Mouse (Mus musculus) MEL (cell line): ENCODE data around the gene Nrxn3. TPM values are rescaled to one million over a fixed set of nuclear protein-coding genes. Genes with fewer than 3 reads are reported as not detected.

Experiments used
- DNase-seq: peaks from one replicate; pipeline ENCODE4 v3.0.0; 2011; ENCODE audit warnings: low read depth, low spot score
- H3K27ac ChIP-seq: 2 replicates; pipeline ENCODE4 v1.5.1; 2012; ENCODE audit warnings: low read depth, mild to moderate bottlenecking, control low read depth, low read length, moderate library complexity; ENCODE audit not compliant: control insufficient read depth
- H3K27me3 ChIP-seq, 2 experiments: fragments of 150-350 bp in 1 of 2; sonication (generic) in 1 of 2; 2 replicates each; pipeline ENCODE4 v1.6.1; 2012; ENCODE audit warnings: low read length in 2 of 2, mild to moderate bottlenecking in 2 of 2, improper control_type of control experiment in 1 of 2, moderate library complexity in 1 of 2; ENCODE audit not compliant: insufficient read depth in 2 of 2, control insufficient read depth in 1 of 2
- H3K36me3 ChIP-seq, 2 experiments: 2 replicates each; pipeline ENCODE4 v1.6.1; 2012 to 2014; ENCODE audit warnings: low read length in 2 of 2, improper control_type of control experiment in 1 of 2, inconsistent platforms in 1 of 2, mild to moderate bottlenecking in 1 of 2; ENCODE audit not compliant: insufficient read depth in 2 of 2, control insufficient read depth in 1 of 2
- H3K4me1 ChIP-seq, 2 experiments: fragments of 150-350 bp in 1 of 2; sonication (generic) in 1 of 2; 2 replicates each; pipeline ENCODE4 v1.6.1; 2012; ENCODE audit warnings: low read length in 2 of 2, improper control_type of control experiment in 1 of 2, mild to moderate bottlenecking in 1 of 2; ENCODE audit not compliant: insufficient read depth in 2 of 2, control insufficient read depth in 1 of 2
- H3K4me3 ChIP-seq, 2 experiments: fragments of 150-350 bp in 1 of 2; sonication (generic) in 1 of 2; 2 replicates each; pipeline ENCODE4 v1.5.1; 2012; ENCODE audit warnings: low read depth in 2 of 2, low read length in 2 of 2, mild to moderate bottlenecking in 2 of 2, moderate library complexity in 2 of 2, control low read depth in 1 of 2, improper control_type of control experiment in 1 of 2; ENCODE audit not compliant: control insufficient read depth in 1 of 2, insufficient read depth in 1 of 2
- H3K79me2 ChIP-seq: 2 replicates; pipeline ENCODE4 v1.6.1; 2012; ENCODE audit warnings: mild to moderate bottlenecking, low read length, moderate library complexity; ENCODE audit not compliant: control insufficient read depth, poor library complexity, insufficient read depth
- H3K9ac ChIP-seq: 2 replicates; pipeline ENCODE4 v1.6.1; 2012; ENCODE audit warnings: low read depth, mild to moderate bottlenecking, control low read depth, low read length, moderate library complexity; ENCODE audit not compliant: control insufficient read depth, poor library complexity, severe bottlenecking
- H3K9me3 ChIP-seq: fragments of 150-350 bp; sonication (generic); replicated peaks from 2 replicates; pipeline ENCODE4 v1.6.1; 2012; ENCODE audit warnings: mild to moderate bottlenecking, low read length, improper control_type of control experiment, moderate library complexity; ENCODE audit not compliant: insufficient read depth
- BHLHE40 ChIP-seq: IDR thresholded peaks from 2 replicates; pipeline ENCODE4 v1.6.1; 2012; ENCODE audit warnings: low read depth, mild to moderate bottlenecking, inconsistent platforms, low read length, improper control_type of control experiment, borderline replicate concordance
- CHD2 ChIP-seq: IDR thresholded peaks from 2 replicates; pipeline ENCODE4 v1.6.1; 2011; ENCODE audit warnings: low read length, improper control_type of control experiment
- CTCF ChIP-seq, 3 experiments: IDR thresholded peaks in 2 of 3; conservative IDR thresholded peaks in 1 of 3; 2 replicates each; pipeline ENCODE4 v1.5.1; 2011 to 2012; ENCODE audit warnings: low read length in 3 of 3, low read depth in 2 of 3, mild to moderate bottlenecking in 2 of 3, improper control_type of control experiment in 1 of 3, inconsistent platforms in 1 of 3, mixed read lengths in 1 of 3, moderate library complexity in 1 of 3; ENCODE audit not compliant: control insufficient read depth in 1 of 3, insufficient read depth in 1 of 3, poor library complexity in 1 of 3, severe bottlenecking in 1 of 3
- E2F4 ChIP-seq: IDR thresholded peaks from 2 replicates; pipeline ENCODE4 v1.6.1; 2011; ENCODE audit warnings: low read depth, low read length, improper control_type of control experiment, borderline replicate concordance
- ELF1 ChIP-seq: IDR thresholded peaks from 2 replicates; pipeline ENCODE4 v1.6.1; 2014; ENCODE audit warnings: low read depth, mild to moderate bottlenecking, inconsistent platforms, low read length, improper control_type of control experiment, moderate library complexity
- EP300 ChIP-seq, 2 experiments: IDR thresholded peaks; 2 replicates each; pipeline ENCODE4 v1.6.1; 2011; ENCODE audit warnings: improper control_type of control experiment in 2 of 2, low read length in 2 of 2, low read depth in 1 of 2, mild to moderate bottlenecking in 1 of 2
- ETS1 ChIP-seq: IDR thresholded peaks from 2 replicates; pipeline ENCODE4 v1.6.1; 2012; ENCODE audit warnings: low read depth, mild to moderate bottlenecking, inconsistent platforms, low read length, improper control_type of control experiment, moderate library complexity
- GABPA ChIP-seq: IDR thresholded peaks from 2 replicates; pipeline ENCODE4 v1.6.1; 2012; ENCODE audit warnings: low read depth, mild to moderate bottlenecking, inconsistent platforms, low read length, improper control_type of control experiment, moderate library complexity
- GATA1 ChIP-seq: IDR thresholded peaks from 2 replicates; pipeline ENCODE4 v1.6.1; 2011; ENCODE audit warnings: low read depth, low read length, improper control_type of control experiment
- HCFC1 ChIP-seq: IDR thresholded peaks from 2 replicates; pipeline ENCODE4 v1.6.1; 2012; ENCODE audit warnings: low read depth, mild to moderate bottlenecking, inconsistent platforms, low read length, improper control_type of control experiment, moderate library complexity
- JUND ChIP-seq: IDR thresholded peaks from 2 replicates; pipeline ENCODE4 v1.6.1; 2011; ENCODE audit warnings: low read depth, mild to moderate bottlenecking, improper control_type of control experiment, low read length
- KAT2A ChIP-seq: conservative IDR thresholded peaks from 2 replicates; pipeline ENCODE4 v1.6.1; 2012; ENCODE audit warnings: low read depth, low read length, improper control_type of control experiment, inconsistent platforms
- MAX ChIP-seq: IDR thresholded peaks from 2 replicates; pipeline ENCODE4 v1.6.1; 2011; ENCODE audit warnings: low read length, improper control_type of control experiment
- MAZ ChIP-seq: IDR thresholded peaks from 2 replicates; pipeline ENCODE4 v1.6.1; 2012; ENCODE audit warnings: low read depth, mild to moderate bottlenecking, inconsistent platforms, low read length, improper control_type of control experiment
- MEF2A ChIP-seq: IDR thresholded peaks from 2 replicates; pipeline ENCODE4 v1.6.1; 2014; ENCODE audit warnings: low read depth, mild to moderate bottlenecking, inconsistent platforms, low read length, improper control_type of control experiment; ENCODE audit not compliant: poor library complexity, insufficient replicate concordance, severe bottlenecking; ENCODE audit errors: extremely low read depth
- MYB ChIP-seq: IDR thresholded peaks from 2 replicates; pipeline ENCODE4 v1.6.1; 2011; ENCODE audit warnings: mild to moderate bottlenecking, low read depth, low read length, improper control_type of control experiment
- MYC ChIP-seq: IDR thresholded peaks from 2 replicates; pipeline ENCODE4 v1.6.1; 2011; ENCODE audit warnings: low read depth, mild to moderate bottlenecking, low read length, improper control_type of control experiment, moderate library complexity
- POLR2A ChIP-seq, 2 experiments: IDR thresholded peaks; 2 replicates each; pipeline ENCODE4 v1.6.1; 2011 to 2012; ENCODE audit warnings: low read length in 2 of 2, mild to moderate bottlenecking in 2 of 2, control low read depth in 1 of 2, improper control_type of control experiment in 1 of 2, low read depth in 1 of 2, moderate library complexity in 1 of 2; ENCODE audit not compliant: control insufficient read depth in 1 of 2, insufficient read depth in 1 of 2, poor library complexity in 1 of 2
- POLR2AphosphoS2 ChIP-seq: IDR thresholded peaks from 2 replicates; pipeline ENCODE4 v1.6.1; 2011; ENCODE audit warnings: low read length, improper control_type of control experiment
- RAD21 ChIP-seq: IDR thresholded peaks from 2 replicates; pipeline ENCODE4 v1.6.1; 2011; ENCODE audit warnings: mild to moderate bottlenecking, low read depth, low read length, improper control_type of control experiment
- RCOR1 ChIP-seq: IDR thresholded peaks from 2 replicates; pipeline ENCODE4 v1.6.1; 2012; ENCODE audit warnings: low read depth, mild to moderate bottlenecking, inconsistent platforms, low read length, improper control_type of control experiment
- SIN3A ChIP-seq: IDR thresholded peaks from 2 replicates; pipeline ENCODE4 v1.6.1; 2012; ENCODE audit warnings: low read length, improper control_type of control experiment, inconsistent platforms
- SMC3 ChIP-seq: IDR thresholded peaks from 2 replicates; pipeline ENCODE4 v1.6.1; 2011; ENCODE audit warnings: low read depth, low read length, improper control_type of control experiment
- TAL1 ChIP-seq: IDR thresholded peaks from 2 replicates; pipeline ENCODE4 v1.6.1; 2012; ENCODE audit warnings: mild to moderate bottlenecking, inconsistent platforms, low read length, moderate library complexity, mixed read lengths
- TCF12 ChIP-seq: IDR thresholded peaks from 2 replicates; pipeline ENCODE4 v1.6.1; 2014; ENCODE audit warnings: low read depth, mild to moderate bottlenecking, inconsistent platforms, low read length, improper control_type of control experiment, moderate library complexity
- UBTF ChIP-seq: IDR thresholded peaks from 2 replicates; pipeline ENCODE4 v1.6.1; 2012; ENCODE audit warnings: low read depth, mild to moderate bottlenecking, inconsistent platforms, low read length, improper control_type of control experiment, moderate library complexity, borderline replicate concordance; ENCODE audit not compliant: insufficient read depth
- USF1 ChIP-seq: IDR thresholded peaks from 2 replicates; pipeline ENCODE4 v1.6.1; 2014; ENCODE audit warnings: low read depth, mild to moderate bottlenecking, inconsistent platforms, low read length, improper control_type of control experiment, moderate library complexity
- USF2 ChIP-seq, 2 experiments: IDR thresholded peaks; 2 replicates each; pipeline ENCODE4 v1.6.1; 2011 to 2012; ENCODE audit warnings: improper control_type of control experiment in 2 of 2, low read length in 2 of 2, borderline replicate concordance in 1 of 2, inconsistent platforms in 1 of 2, low read depth in 1 of 2, mild to moderate bottlenecking in 1 of 2; ENCODE audit not compliant: insufficient read depth in 1 of 2
- ZKSCAN1 ChIP-seq: IDR thresholded peaks from 2 replicates; pipeline ENCODE4 v1.6.1; 2012; ENCODE audit warnings: low read depth, mild to moderate bottlenecking, inconsistent platforms, low read length, improper control_type of control experiment, moderate library complexity
- ZMIZ1 ChIP-seq: IDR thresholded peaks from 2 replicates; pipeline ENCODE4 v1.6.1; 2012; ENCODE audit warnings: low read depth, mild to moderate bottlenecking, inconsistent platforms, low read length, improper control_type of control experiment, moderate library complexity
- ZNF384 ChIP-seq: IDR thresholded peaks from 2 replicates; pipeline ENCODE4 v1.6.1; 2012; ENCODE audit warnings: low read depth, mild to moderate bottlenecking, inconsistent platforms, low read length, improper control_type of control experiment
- polyA plus RNA-seq, 2 experiments: library from polyadenylated mRNA; stranded (reverse) in 1 of 2; unstranded in 1 of 2; fragments of >175 nt in 1 of 2; fragments of >200 nt in 1 of 2; gene quantifications; 2 replicates each; pipeline versions ENCODE4 v1.2.1 to v1.2.4; 2012; ENCODE audit warnings: low replicate concordance in 2 of 2, low read depth in 1 of 2; ENCODE audit not compliant: insufficient read length in 2 of 2, insufficient read depth in 1 of 2, missing spikeins in 1 of 2
- total RNA-seq: library from RNA; depleted of rRNA; stranded (reverse); fragments of 300-350 nt; gene quantifications from 2 replicates; pipeline ENCODE4 v1.2.3, GENCODE M21; 2012

Nrxn3 gene
- total and polyA plus RNA-seq, 3 experiments: not detected

DNA sequence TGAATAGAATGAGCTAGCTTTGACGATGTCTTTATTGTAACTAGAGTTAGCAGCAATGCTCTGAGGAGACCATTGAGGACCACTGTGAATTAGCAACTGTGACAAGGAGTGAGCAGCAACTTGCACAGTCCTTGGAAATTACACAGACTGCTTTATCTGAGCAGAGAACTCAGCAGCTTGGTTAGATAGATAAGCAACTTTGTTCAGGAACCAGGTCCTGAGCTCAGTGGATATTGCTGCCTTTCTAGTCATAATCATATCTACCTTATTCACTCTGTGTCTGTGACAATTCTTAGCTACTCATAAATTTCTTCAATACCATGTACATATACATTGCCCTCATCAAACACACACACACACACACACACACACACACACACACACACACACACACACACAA, 70.6 kb downstream of the Nrxn3 start:
- no peak for TF ChIP-seq SMC3
- TF ChIP-seq KAT2A: no peak
- no peak for TF ChIP-seq GATA1
- no peak for TF ChIP-seq JUND
- TF ChIP-seq ETS1: no peak
- no peak for TF ChIP-seq ZKSCAN1
- no peak for TF ChIP-seq POLR2A (IDR thresholded peaks at IDR 0.05; ENCODE audit: control insufficient read depth in 1 of 2, insufficient read depth in 1 of 2, low read depth in 1 of 2, low read length in 2 of 2, poor library complexity in 1 of 2)
- no peak for TF ChIP-seq HCFC1
- TF ChIP-seq TCF12: no peak
- TF ChIP-seq SIN3A: no peak
- no peak for TF ChIP-seq MAX
- TF ChIP-seq RAD21: no peak
- no peak for TF ChIP-seq CTCF (IDR thresholded peaks at IDR 0.05 in 2 of 3, conservative IDR thresholded peaks at IDR 0.05 in 1 of 3; ENCODE audit: control insufficient read depth in 1 of 3, insufficient read depth in 1 of 3, low read depth in 2 of 3, low read length in 3 of 3, poor library complexity in 1 of 3, severe bottlenecking in 1 of 3)
- no peak for TF ChIP-seq MEF2A
- TF ChIP-seq POLR2AphosphoS2: no peak
- TF ChIP-seq EP300 (IDR thresholded peaks at IDR 0.05; ENCODE audit: low read depth in 1 of 2, low read length in 2 of 2): no peak
- TF ChIP-seq TAL1: no peak
- no peak for TF ChIP-seq E2F4
- TF ChIP-seq BHLHE40: no peak
- no peak for TF ChIP-seq USF2 (IDR thresholded peaks at IDR 0.05; ENCODE audit: borderline replicate concordance in 1 of 2, insufficient read depth in 1 of 2, low read depth in 1 of 2, low read length in 2 of 2)
- no peaks in the 10 kb centered on the region for H3K79me2 ChIP-seq

DNA sequence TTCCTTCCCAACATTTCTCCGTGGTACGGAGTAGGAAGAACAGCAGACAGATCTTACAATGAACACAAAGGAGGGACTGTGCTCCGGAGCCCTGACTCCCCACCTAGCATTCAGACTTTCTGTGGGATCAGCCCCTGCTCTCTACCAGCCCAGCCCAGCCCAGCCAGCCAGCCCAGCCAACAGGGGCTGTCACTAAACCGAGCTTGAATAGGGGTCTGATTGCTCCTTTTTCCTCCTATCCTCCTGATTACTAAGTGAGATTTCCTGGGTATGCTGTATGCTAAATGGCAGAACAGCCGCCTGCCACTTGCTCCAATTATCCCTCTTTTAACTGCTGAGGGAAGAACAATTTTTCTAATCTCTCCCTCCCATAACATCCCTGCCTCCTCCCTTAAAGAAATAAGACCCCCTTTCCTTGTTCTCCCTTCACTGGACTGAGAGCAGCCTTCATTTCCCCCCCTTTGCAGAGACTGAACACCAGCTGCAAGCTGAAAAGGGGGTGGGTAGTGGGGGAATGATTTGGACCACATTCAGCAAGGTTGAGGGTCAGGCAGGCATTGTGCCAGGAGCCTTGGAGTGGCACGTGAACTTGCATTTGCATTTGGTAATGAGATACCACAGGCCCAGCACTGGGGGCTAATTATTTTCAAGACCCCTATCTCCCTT, 78.4 kb downstream of the Nrxn3 start:
- Histone ChIP-seq H3K9me3 (no peaks in the 10 kb centered on the region), H3K79me2 (no peaks in the 10 kb centered on the region), H3K27ac (no peak overlapping the region), H3K27me3 (no peaks in the 10 kb centered on the region), H3K4me1 (no peaks in the 10 kb centered on the region), H3K4me3 (no peak overlapping the region), H3K9ac (no peak overlapping the region), H3K36me3 (no peaks in the 10 kb centered on the region)
- DNase-seq: no peak
- TF ChIP-seq ZMIZ1 (no peak), ZNF384 (no peak), EP300 (IDR thresholded peaks at IDR 0.05; ENCODE audit: low read depth in 1 of 2, low read length in 2 of 2) (no peak), MAZ (no peak), MYB (no peak), MEF2A (no peak), GABPA (no peak), POLR2AphosphoS2 (no peak), UBTF (no peak), USF1 (no peak), CHD2 (no peak), MYC (no peak), JUND (no peak), TCF12 (no peak), SIN3A (no peak), ELF1 (no peak), RCOR1 (no peak), GATA1 (no peak)

More for the DNA sequence above, 70.6 kb downstream of the Nrxn3 start:
- Histone ChIP-seq H3K36me3 (no peaks in the 10 kb centered on the region), H3K4me3 (no peak overlapping the region), H3K9me3 (no peaks in the 10 kb centered on the region), H3K27ac (no peak overlapping the region), H3K27me3 (no peaks in the 10 kb centered on the region), H3K9ac (no peak overlapping the region), H3K4me1 (no peaks in the 10 kb centered on the region)
- no peak for DNase-seq
